Mouse (Mus musculus) G1E-ER4 (cell line): ENCODE data around the gene Gtf2ird2. TPM values are rescaled to one million over a fixed set of nuclear protein-coding genes. Genes with fewer than 3 reads are reported as not detected.

ENCODE experiments used
- GATA1 ChIP-seq: IDR thresholded peaks from one replicate; pipeline ENCODE4 v1.8.0; 2012; ENCODE audit warnings: low read length, inconsistent platforms
- polyA plus RNA-seq: library from polyadenylated mRNA; stranded (reverse); fragments of >175 nt; gene quantifications from 2 replicates; pipeline ENCODE4 v1.2.3, GENCODE M21; 2012

The Gtf2ird2 gene
- polyA plus RNA-seq = 3.7 and 5.4 TPM in 2 replicates

- TF ChIP-seq GATA1 = no peak
Observed at GRCm38 (mm10) chr5:134183880-134184808, at the start of gene Gtf2ird2. Gene Gtf2ird2 (plus strand): TSS chr5:134184019.

- TF ChIP-seq GATA1 = no peak
Observed at GRCm38 (mm10) chr5:134136022-134136421, 47.8 kb upstream of the Gtf2ird2 start.

GRCm38 (mm10) chr5:134137933-134138332 is 45.9 kb upstream of the Gtf2ird2 start:
- no peak for TF ChIP-seq GATA1

- no peak for TF ChIP-seq GATA1
Observed at GRCm38 (mm10) chr5:134139429-134139828, 44.4 kb upstream of the Gtf2ird2 start.

GRCm38 (mm10) chr5:134141236-134141635 is 42.6 kb upstream of the Gtf2ird2 start:
- TF ChIP-seq GATA1 = no peak

- TF ChIP-seq GATA1 = no peak
Observed at GRCm38 (mm10) chr5:134142381-134142780, 41.4 kb upstream of the Gtf2ird2 start.

GRCm38 (mm10) chr5:134144986-134145385 is 38.8 kb upstream of the Gtf2ird2 start:
- TF ChIP-seq GATA1 = no peak

- TF ChIP-seq GATA1 = no peak
Observed at GRCm38 (mm10) chr5:134147194-134147753, 36.5 kb upstream of the Gtf2ird2 start.

- TF ChIP-seq GATA1 = no peak
Observed at GRCm38 (mm10) chr5:134148153-134148552, 35.7 kb upstream of the Gtf2ird2 start.

GRCm38 (mm10) chr5:134151895-134152294 is 31.9 kb upstream of the Gtf2ird2 start:
- TF ChIP-seq GATA1 = no peak

GRCm38 (mm10) chr5:134155916-134156466 is 27.8 kb upstream of the Gtf2ird2 start:
- TF ChIP-seq GATA1 = no peak

GRCm38 (mm10) chr5:134164688-134165087 is 19.1 kb upstream of the Gtf2ird2 start:
- no peak for TF ChIP-seq GATA1

GRCm38 (mm10) chr5:134166642-134167041 is 17.2 kb upstream of the Gtf2ird2 start:
- TF ChIP-seq GATA1 = no peak

GRCm38 (mm10) chr5:134168033-134168432 is 15.8 kb upstream of the Gtf2ird2 start:
- TF ChIP-seq GATA1 = no peak

GRCm38 (mm10) chr5:134169231-134169630 is 14.6 kb upstream of the Gtf2ird2 start:
- TF ChIP-seq GATA1 = no peak

- no peak for TF ChIP-seq GATA1
Observed at GRCm38 (mm10) chr5:134170167-134170566, 13.7 kb upstream of the Gtf2ird2 start.

- TF ChIP-seq GATA1 = no peak
Observed at GRCm38 (mm10) chr5:134173206-134173605, 10.6 kb upstream of the Gtf2ird2 start.

- no peak for TF ChIP-seq GATA1
Observed at GRCm38 (mm10) chr5:134175696-134176095, 8.1 kb upstream of the Gtf2ird2 start.
